ENCODE assay signal across 22 mouse cellular contexts in genomic region chr4:86395636-86396035, GRCm38 (mm10).
DNase-seq lines count a peak whose midpoint lies in the region; ATAC-seq and TF ChIP-seq lines count a peak whose summit lies in the region.
"Had no signal": no experiment of that assay in that cellular context is flagged by ENCODE, and none has a peak within 500 bp of the region (broad histone marks: within the 10 kb centered on the region; RNA-seq: fewer than 3 reads in every experiment).

No protein-coding gene starts in this region.

- TF ChIP-seq CTCF in midbrain, postnatal 0 days (IDR thresholded peaks at IDR 0.05) = no peak

- ATAC-seq in midbrain, postnatal 0 days (ENCODE audit: low FRiP score) = no peak
- no peak for ATAC-seq in midbrain, embryonic 11.5 days (ENCODE audit: low FRiP score)
- peak; percentile 51; the same call in 1 of the 2 replicates for ATAC-seq in limb, embryonic 14.5 days (ENCODE audit: low FRiP score, low read depth)
- ATAC-seq: forebrain, embryonic 16.5 days had no signal

- DNase-seq in heart, adult 8-10 months (ENCODE audit: low spot score) = peak; percentile 37
- no peak for DNase-seq in heart, postnatal 25 days (ENCODE audit: low spot score)
- peak; percentile 6 for DNase-seq in midbrain, postnatal 0 days (ENCODE audit: low spot score)
- DNase-seq in midbrain, embryonic 11.5 days (ENCODE audit: low spot score, missing footprints) = no peak
- peak; percentile 6 to 22 for DNase-seq in heart, postnatal 14 days
- DNase-seq in limb, embryonic 14.5 days (ENCODE audit: low spot score) = peak; percentile 61
- no peak for DNase-seq in layer of hippocampus, postnatal 36 days
- DNase-seq in cerebellum, adult 11 months = no peak
- DNase-seq: adrenal gland, postnatal 36 days; cerebellum, adult 9-11 months; kidney, adult 11 months; lung, embryonic 14.5 days; lung, postnatal 36 days; midbrain, embryonic 14.5 days; right cerebral cortex, postnatal 14 days had no signal

- H3K4me1 ChIP-seq in midbrain, postnatal 0 days (ENCODE audit: insufficient read depth, low read length) = no peaks in the 10 kb centered on the region
- no peaks in the 10 kb centered on the region for H3K4me1 ChIP-seq in midbrain, embryonic 11.5 days (ENCODE audit: control insufficient read depth, insufficient read depth, low read length)
- peaks cover 37% of the 10 kb centered on the region for H3K4me1 ChIP-seq in limb, embryonic 14.5 days (ENCODE audit: control insufficient read depth, insufficient read depth, low read length)
- H3K4me1 ChIP-seq: forebrain, embryonic 10.5 days; megakaryocyte, embryonic 14.5 days; neural tube, embryonic 12.5 days had no signal

- 86% methylated on average over 6 of the region's 6 CpGs for WGBS in midbrain, postnatal 0 days
- 94% methylated on average over 6 of the region's 6 CpGs for WGBS in midbrain, embryonic 11.5 days
- WGBS in limb, embryonic 14.5 days = 25% methylated on average over 6 of the region's 6 CpGs

- intact Hi-C loops in heart, postnatal 25 days (cut with DNase I) = loop anchor here (5.0 kb wide), 1 partner anchor 92 kb away; no protein-coding TSS in a partner anchor
- intact Hi-C loops in heart, postnatal 14 days (cut with DNase I) = loop anchor here (10.0 kb wide), 1 partner anchor 149 kb away; no protein-coding TSS in a partner anchor

- H3K4me3 ChIP-seq in midbrain, postnatal 0 days (ENCODE audit: low read depth, low read length) = no peak overlapping the region
- no peak overlapping the region for H3K4me3 ChIP-seq in midbrain, embryonic 11.5 days (ENCODE audit: low read depth, low read length)
- no peak overlapping the region for H3K4me3 ChIP-seq in limb, embryonic 14.5 days (replicated peaks; ENCODE audit: low read length)
- H3K4me3 ChIP-seq: forebrain, embryonic 10.5 days; limb, embryonic 15.5 days; megakaryocyte, embryonic 14.5 days; neural tube, embryonic 12.5 days had no signal

- H3K9ac ChIP-seq in midbrain, postnatal 0 days (replicated peaks; ENCODE audit: low read length, poor library complexity, severe bottlenecking) = no peak overlapping the region
- H3K9ac ChIP-seq in midbrain, embryonic 11.5 days (ENCODE audit: low read length) = no peak overlapping the region
- no peak overlapping the region for H3K9ac ChIP-seq in limb, embryonic 14.5 days (ENCODE audit: low read depth, low read length, severe bottlenecking)
- H3K9ac ChIP-seq: limb, embryonic 15.5 days; liver, embryonic 14.5 days; lung, embryonic 14.5 days; neural tube, embryonic 12.5 days had no signal

- no peaks in the 10 kb centered on the region for H3K36me3 ChIP-seq in midbrain, postnatal 0 days (ENCODE audit: insufficient read depth, low read length)
- H3K36me3 ChIP-seq in midbrain, embryonic 11.5 days (ENCODE audit: control insufficient read depth, insufficient read depth, low read length) = no peaks in the 10 kb centered on the region
- H3K36me3 ChIP-seq in limb, embryonic 14.5 days (ENCODE audit: control insufficient read depth, insufficient read depth, low read length) = no peaks in the 10 kb centered on the region
- H3K36me3 ChIP-seq: forebrain, embryonic 10.5 days; limb, embryonic 15.5 days; neural tube, embryonic 12.5 days had no signal

- no peak overlapping the region for H3K27ac ChIP-seq in midbrain, postnatal 0 days (ENCODE audit: low read depth, low read length)
- no peak overlapping the region for H3K27ac ChIP-seq in midbrain, embryonic 11.5 days (ENCODE audit: low read depth, low read length)
- peak overlapping the region; percentile 50; the same call in 1 of the 2 replicates for H3K27ac ChIP-seq in limb, embryonic 14.5 days (replicated peaks; ENCODE audit: low read depth, low read length)
- H3K27ac ChIP-seq: forebrain, embryonic 10.5 days; kidney, postnatal 0 days; limb, embryonic 15.5 days; liver, embryonic 14.5 days; neural tube, embryonic 12.5 days had no signal

- no peak overlapping the region for H3K4me2 ChIP-seq in midbrain, postnatal 0 days (ENCODE audit: low read depth, low read length, poor library complexity, severe bottlenecking)
- no peak overlapping the region for H3K4me2 ChIP-seq in midbrain, embryonic 11.5 days
- no peak overlapping the region for H3K4me2 ChIP-seq in limb, embryonic 14.5 days (replicated peaks; ENCODE audit: low read depth, low read length, severe bottlenecking)
- H3K4me2 ChIP-seq: limb, embryonic 15.5 days; lung, embryonic 14.5 days; neural tube, embryonic 12.5 days had no signal

- TF ChIP-seq POLR2A in limb, embryonic 14.5 days (IDR thresholded peaks at IDR 0.05; ENCODE audit: borderline replicate concordance, extremely low read depth, insufficient read depth, insufficient read length) = no peak

- no peaks in the 10 kb centered on the region for H3K9me3 ChIP-seq in midbrain, postnatal 0 days (ENCODE audit: low read length)
- H3K9me3 ChIP-seq in midbrain, embryonic 11.5 days (ENCODE audit: control insufficient read depth, low read length) = no peaks in the 10 kb centered on the region
- H3K9me3 ChIP-seq in limb, embryonic 14.5 days (ENCODE audit: control insufficient read depth, low read length) = no peaks in the 10 kb centered on the region
- H3K9me3 ChIP-seq: forebrain, embryonic 10.5 days; limb, embryonic 15.5 days; neural tube, embryonic 12.5 days had no signal

- no peaks in the 10 kb centered on the region for H3K27me3 ChIP-seq in midbrain, postnatal 0 days (ENCODE audit: insufficient read depth, low read length)
- no peaks in the 10 kb centered on the region for H3K27me3 ChIP-seq in midbrain, embryonic 11.5 days (ENCODE audit: control insufficient read depth, insufficient read depth, low read length)
- no peaks in the 10 kb centered on the region for H3K27me3 ChIP-seq in limb, embryonic 14.5 days (ENCODE audit: control insufficient read depth, insufficient read depth, low read length)
- H3K27me3 ChIP-seq: limb, embryonic 15.5 days; megakaryocyte, embryonic 14.5 days; neural tube, embryonic 12.5 days had no signal

Comparison
In these comparisons a context has a peak if more than half of its experiments do, and no peak if none do; other contexts are left out.
1. DNase-seq: peak in heart, adult 8-10 months (single experiment), midbrain, postnatal 0 days (single experiment), heart, postnatal 14 days (2 of 2) and limb, embryonic 14.5 days (single experiment); none in heart, postnatal 25 days (single experiment), midbrain, embryonic 11.5 days (single experiment), layer of hippocampus, postnatal 36 days (0 of 2) and cerebellum, adult 11 months (single experiment).